Mouse (Mus musculus) ES-Bruce4 (cell line): ENCODE measurements around the gene Comp. TPM values are rescaled to one million over a fixed set of nuclear protein-coding genes. Genes with fewer than 3 reads are reported as not detected.
A peak's percentile ranks its signal among the peaks of the same experiment; 100 is the strongest.

Experiments used
- H3K27ac ChIP-seq: 2 replicates; pipeline ENCODE4 v1.5.1; 2012; ENCODE audit warnings: low read length, inconsistent platforms; ENCODE audit not compliant: insufficient read depth
- H3K27me3 ChIP-seq: 2 replicates; pipeline ENCODE4 v1.6.1; 2012; ENCODE audit warnings: mild to moderate bottlenecking, low read length, inconsistent platforms; ENCODE audit not compliant: control insufficient read depth, poor library complexity, insufficient read depth, severe bottlenecking
- H3K36me3 ChIP-seq: 2 replicates; pipeline ENCODE4 v1.6.1; 2012; ENCODE audit warnings: inconsistent platforms, mild to moderate bottlenecking, low read length, moderate library complexity; ENCODE audit not compliant: control insufficient read depth, poor library complexity, insufficient read depth, severe bottlenecking
- H3K4me1 ChIP-seq: one replicate; pipeline ENCODE4 v1.8.1; 2011; ENCODE audit warnings: low read length; ENCODE audit not compliant: control insufficient read depth, insufficient read depth
- H3K4me3 ChIP-seq: 2 replicates; pipeline ENCODE4 v1.5.1; 2011; ENCODE audit warnings: low read depth, mild to moderate bottlenecking, low read length
- H3K9ac ChIP-seq: 2 replicates; pipeline ENCODE4 v1.6.1; 2012; ENCODE audit warnings: low read depth, mild to moderate bottlenecking, inconsistent platforms; ENCODE audit not compliant: poor library complexity, severe bottlenecking
- H3K9me3 ChIP-seq: replicated peaks from 2 replicates; pipeline ENCODE4 v1.6.1; 2012; ENCODE audit warnings: mild to moderate bottlenecking, low read length, inconsistent platforms; ENCODE audit not compliant: control insufficient read depth, poor library complexity, insufficient read depth, severe bottlenecking
- CTCF ChIP-seq: IDR thresholded peaks from one replicate; pipeline ENCODE4 v1.8.1; 2011; ENCODE audit warnings: low read depth, low read length
- EP300 ChIP-seq: IDR thresholded peaks from 2 replicates; pipeline ENCODE4 v1.6.1; 2011; ENCODE audit warnings: low read depth, low read length; ENCODE audit not compliant: insufficient read depth
- POLR2A ChIP-seq: IDR thresholded peaks from one replicate; pipeline ENCODE4 v1.8.1; 2011; ENCODE audit warnings: low read length; ENCODE audit not compliant: insufficient read depth
- polyA plus RNA-seq: library from polyadenylated mRNA; stranded (reverse); fragments of >200 nt; gene quantifications from 2 replicates; pipeline ENCODE4 v1.2.4, GENCODE M21; 2011; ENCODE audit warnings: low read depth; ENCODE audit not compliant: missing spikeins, insufficient read depth, insufficient read length

The Comp gene
- polyA plus RNA-seq, 1 experiment: 2.0 TPM

DNA sequence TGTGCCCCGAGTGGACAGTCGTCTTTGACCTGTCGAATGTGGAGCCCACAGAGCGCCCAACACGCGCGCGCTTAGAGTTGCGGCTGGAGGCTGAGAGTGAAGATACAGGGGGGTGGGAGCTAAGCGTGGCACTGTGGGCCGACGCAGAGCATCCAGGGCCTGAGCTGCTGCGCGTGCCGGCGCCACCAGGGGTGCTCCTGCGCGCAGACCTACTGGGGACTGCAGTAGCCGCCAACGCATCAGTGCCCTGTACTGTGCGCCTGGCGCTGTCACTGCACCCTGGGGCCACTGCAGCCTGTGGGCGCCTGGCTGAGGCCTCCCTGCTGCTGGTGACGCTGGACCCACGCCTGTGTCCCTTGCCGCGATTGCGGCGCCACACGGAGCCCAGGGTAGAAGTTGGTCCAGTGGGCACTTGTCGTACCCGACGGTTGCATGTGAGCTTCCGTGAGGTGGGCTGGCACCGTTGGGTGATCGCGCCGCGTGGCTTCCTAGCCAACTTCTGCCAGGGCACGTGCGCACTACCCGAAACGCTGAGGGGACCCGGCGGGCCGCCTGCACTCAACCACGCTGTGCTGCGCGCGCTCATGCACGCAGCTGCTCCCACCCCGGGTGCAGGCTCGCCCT lies 42.5 kb upstream of the Comp start:
- Histone ChIP-seq H3K27ac (no peak overlapping the region), H3K27me3 (no peaks in the 10 kb centered on the region), H3K9ac (peak overlapping the region; percentile 55), H3K36me3 (peaks cover 29% of the 10 kb centered on the region), H3K4me3 (peak overlapping the region; percentile 32), H3K4me1 (peaks cover 2% of the 10 kb centered on the region), H3K9me3 (no peaks in the 10 kb centered on the region)
- TF ChIP-seq CTCF: peak; percentile 33
- TF ChIP-seq POLR2A: no peak
- TF ChIP-seq EP300: no peak

DNA sequence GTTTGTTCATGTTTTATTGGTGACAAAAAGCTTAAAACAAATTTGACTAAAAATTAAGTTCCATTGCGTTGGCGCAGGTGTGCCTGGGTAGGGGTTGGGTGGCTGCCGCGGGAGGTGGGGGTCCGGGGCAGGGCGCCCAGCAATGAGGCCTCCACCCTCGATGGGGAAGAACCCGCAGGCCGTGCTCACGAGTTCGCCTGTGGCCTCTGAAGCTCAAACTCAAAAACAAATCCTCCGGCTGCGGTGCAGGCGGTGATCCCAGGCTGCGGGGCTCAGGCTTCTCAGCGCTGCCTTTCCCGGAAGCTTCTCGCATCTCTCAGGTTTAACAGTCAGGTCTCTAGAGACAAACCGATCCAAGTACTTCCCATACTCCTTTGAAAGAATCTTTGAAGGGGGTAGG lies 41.8 kb upstream of the Comp start:
- Histone ChIP-seq H3K27ac (no peak overlapping the region), H3K9me3 (no peaks in the 10 kb centered on the region), H3K9ac (peak overlapping the region; percentile 38), H3K4me3 (peak overlapping the region; percentile 32), H3K36me3 (peaks cover 36% of the 10 kb centered on the region), H3K4me1 (peaks cover 2% of the 10 kb centered on the region), H3K27me3 (no peaks in the 10 kb centered on the region)
- TF ChIP-seq CTCF (no peak), POLR2A (no peak), EP300 (no peak)

DNA sequence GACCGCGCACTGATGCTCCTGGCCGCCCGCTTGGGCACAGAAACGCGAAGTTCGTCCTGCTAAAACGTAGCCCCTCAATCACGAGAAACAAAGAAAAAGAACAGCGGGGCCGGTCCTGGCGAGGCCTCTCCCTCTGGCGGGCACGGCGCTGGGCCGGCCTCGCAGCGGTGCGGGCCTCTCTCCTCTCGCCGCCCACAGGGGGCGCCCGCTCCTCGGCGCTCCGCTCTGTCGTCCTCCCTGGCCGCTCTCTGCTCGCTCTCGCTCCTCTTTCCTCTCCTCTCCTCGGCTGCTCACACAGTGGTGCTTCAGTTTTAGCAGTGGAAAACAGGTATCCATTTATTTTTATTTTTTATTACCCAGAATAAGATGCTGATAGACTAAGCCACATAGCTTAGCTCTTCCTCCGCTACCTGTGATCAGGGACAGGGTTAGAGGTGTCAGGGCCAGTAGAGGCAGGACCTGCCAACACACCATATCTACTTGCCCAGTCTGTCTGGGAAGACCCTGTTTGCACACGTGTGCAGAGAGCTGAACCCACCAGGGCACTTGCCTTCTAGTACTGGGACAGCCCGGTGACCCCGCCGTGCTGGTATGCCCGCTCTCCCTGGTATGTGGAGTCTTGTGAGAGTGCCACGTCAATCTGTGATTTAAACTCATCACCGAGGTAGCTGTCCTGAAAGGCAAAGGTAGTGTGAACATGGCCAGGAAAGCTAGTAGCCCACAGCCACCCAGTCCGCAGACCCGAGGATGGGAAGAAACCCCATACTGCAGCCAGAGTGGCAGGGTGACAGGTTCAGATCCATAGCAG lies 41.1 kb upstream of the Comp start:
- Histone ChIP-seq H3K27ac (no peak overlapping the region), H3K4me1 (peaks cover 2% of the 10 kb centered on the region), H3K4me3 (no peak overlapping the region), H3K9ac (peak overlapping the region; percentile 38), H3K27me3 (no peaks in the 10 kb centered on the region), H3K9me3 (no peaks in the 10 kb centered on the region), H3K36me3 (peaks cover 42% of the 10 kb centered on the region)
- no peak for TF ChIP-seq EP300
- TF ChIP-seq CTCF: peak; percentile 77

DNA sequence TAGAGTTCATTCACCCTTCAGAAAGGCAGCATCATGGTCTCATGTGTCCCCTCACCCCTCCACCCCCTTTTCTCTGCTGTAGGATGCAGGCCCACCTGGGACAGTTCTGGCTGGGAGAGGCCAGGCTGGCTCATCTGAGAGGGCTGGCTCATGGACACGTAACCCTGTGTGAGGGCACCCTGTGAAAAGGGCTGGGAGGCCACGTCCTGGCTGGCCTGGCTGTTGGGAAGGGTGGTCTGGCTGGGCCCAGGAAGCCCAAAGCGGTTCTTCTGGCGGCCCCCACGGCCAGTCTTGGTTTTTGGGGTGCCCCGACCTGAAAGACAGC lies 40.5 kb upstream of the Comp start:
- Histone ChIP-seq H3K4me1 (peaks cover 2% of the 10 kb centered on the region), H3K9me3 (no peaks in the 10 kb centered on the region), H3K4me3 (no peak overlapping the region), H3K36me3 (peaks cover 47% of the 10 kb centered on the region), H3K27me3 (no peaks in the 10 kb centered on the region), H3K27ac (no peak overlapping the region), H3K9ac (no peak overlapping the region)
- no peak for TF ChIP-seq EP300
- no peak for TF ChIP-seq CTCF
- no peak for TF ChIP-seq POLR2A

DNA sequence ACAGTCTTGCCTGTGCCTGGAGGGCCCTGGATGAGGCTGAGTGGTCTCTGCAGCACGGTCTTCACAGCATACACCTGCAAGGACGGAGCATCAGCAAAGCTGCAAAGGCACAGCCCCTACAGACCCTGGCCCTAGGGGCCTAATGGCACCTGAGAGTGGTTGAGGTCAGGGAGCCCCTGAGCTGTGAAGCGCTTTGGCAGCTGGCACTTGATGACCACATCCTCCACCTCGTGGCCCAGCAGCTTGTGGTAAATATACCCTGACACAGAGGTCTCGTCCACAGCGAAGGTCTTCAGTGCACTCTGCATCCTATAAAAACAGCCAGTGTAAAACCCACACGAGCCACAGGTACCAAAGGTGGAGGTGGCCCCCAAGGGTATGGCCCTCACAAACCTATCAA lies 34.4 kb upstream of the Comp start:
- no peaks in the 10 kb centered on the region for H3K4me1 ChIP-seq
- H3K9me3 ChIP-seq: no peaks in the 10 kb centered on the region
- H3K9ac ChIP-seq: no peak overlapping the region
- H3K4me3 ChIP-seq: no peak overlapping the region
- H3K27ac ChIP-seq: no peak overlapping the region
- peaks cover 94% of the 10 kb centered on the region for H3K36me3 ChIP-seq
- H3K27me3 ChIP-seq: no peaks in the 10 kb centered on the region
- no peak for TF ChIP-seq CTCF

DNA sequence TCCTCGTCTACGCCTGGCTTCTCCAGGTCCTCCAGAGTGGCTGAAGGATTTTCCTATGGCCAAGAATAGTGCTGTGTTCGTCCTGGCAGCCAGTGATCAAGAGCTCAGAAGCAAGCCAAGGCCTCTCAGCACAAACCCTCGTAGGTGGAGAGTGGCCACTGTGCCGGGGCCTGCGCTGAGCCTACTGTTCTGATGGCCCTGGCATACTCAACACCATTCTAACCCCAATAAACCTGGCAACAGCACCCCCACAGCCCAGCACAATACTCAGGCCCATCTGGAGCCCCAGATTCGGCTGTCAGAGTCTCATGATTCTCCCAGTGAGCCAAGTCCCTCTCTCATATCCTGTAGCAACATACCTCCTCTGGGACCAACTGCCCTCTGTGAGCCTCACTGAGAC lies 32.7 kb upstream of the Comp start:
- H3K4me1 ChIP-seq: no peaks in the 10 kb centered on the region
- no peak overlapping the region for H3K4me3 ChIP-seq
- H3K36me3 ChIP-seq: peaks cover 79% of the 10 kb centered on the region
- TF ChIP-seq EP300 (no peak), CTCF (no peak), POLR2A (no peak)
- H3K27me3 ChIP-seq: no peaks in the 10 kb centered on the region
- no peaks in the 10 kb centered on the region for H3K9me3 ChIP-seq
- no peak overlapping the region for H3K9ac ChIP-seq
- no peak overlapping the region for H3K27ac ChIP-seq
